Mouse (Mus musculus) brain, embryonic 18.5 days (tissue): ENCODE data around the gene Cma1.
"Not testable (repeated sequence)": the region's sequence is repeated elsewhere in the genome, so short reads cannot be mapped to it uniquely, and the experiment has no call there.

Experiments used
- DNase-seq: peaks from one replicate; pipeline ENCODE4 v3.0.0-alpha.2; 2012; ENCODE audit warnings: low read depth, low spot score

Gene Cma1

GRCm38 (mm10) chr14:55944575-55944974 is at the start of gene Cma1:
TSS of gene Cma1 (minus strand) at chr14:55944675.
- no peak for DNase-seq

DNA sequence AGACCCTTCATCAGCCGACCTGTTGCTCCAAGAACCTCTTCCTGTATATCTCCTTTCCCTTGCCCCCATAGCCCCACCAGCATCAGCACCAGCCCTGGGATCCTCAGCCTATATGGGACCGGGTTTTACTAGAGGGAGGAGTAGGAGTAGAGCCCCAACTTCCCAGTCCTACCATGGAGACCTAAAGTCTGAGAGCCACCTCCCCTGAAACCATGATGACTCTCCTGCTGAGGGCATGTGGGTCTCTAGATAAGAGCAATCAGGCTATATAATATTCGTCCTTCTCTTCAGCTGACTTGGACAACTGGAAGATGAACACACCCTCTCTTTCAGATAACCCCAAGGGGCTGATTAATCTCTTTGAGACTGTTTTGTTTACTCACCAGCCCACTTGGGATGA is 43.0 kb upstream of the Cma1 start:
- DNase-seq = not testable (repeated sequence)

DNA sequence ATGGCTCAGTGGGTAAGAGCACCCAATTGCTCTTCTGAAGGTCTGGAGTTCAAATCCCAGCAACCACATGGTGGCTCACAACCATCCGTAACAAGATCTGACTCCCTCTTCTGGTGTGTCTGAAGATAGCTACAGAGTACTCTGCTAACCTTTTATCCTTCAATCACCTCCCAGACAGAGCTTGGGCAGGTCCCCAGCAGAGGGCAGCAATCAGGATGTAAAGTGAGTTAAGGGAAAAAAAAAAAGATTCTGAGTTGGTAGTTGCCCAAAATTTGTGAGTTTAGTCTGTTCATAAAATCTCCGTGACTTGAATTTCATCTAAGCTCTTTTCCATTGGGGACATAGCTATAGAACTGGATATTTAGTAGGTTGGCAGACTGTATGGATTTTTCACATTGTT is 19.4 kb upstream of the Cma1 start:
- DNase-seq = not testable (repeated sequence)

DNA sequence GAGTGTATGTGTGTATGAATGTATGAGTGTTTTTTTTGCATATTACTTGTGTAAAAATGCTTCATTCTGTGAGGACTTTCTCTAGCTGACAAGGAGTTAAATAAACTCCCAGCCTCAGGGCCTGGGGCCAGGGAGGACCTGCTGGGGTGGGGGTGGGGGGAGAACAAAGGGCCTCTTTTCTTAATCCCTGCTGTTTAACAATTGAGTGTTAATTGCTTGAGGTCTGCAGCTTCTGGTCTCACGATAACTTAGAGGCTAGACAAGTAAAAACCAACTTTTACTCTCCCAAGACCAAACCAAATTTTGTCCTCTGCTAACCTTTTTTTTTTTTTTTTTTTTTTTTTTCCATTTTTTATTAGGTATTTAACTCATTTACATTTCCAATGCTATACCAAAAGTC is 18.8 kb upstream of the Cma1 start:
- DNase-seq = no peak

DNA sequence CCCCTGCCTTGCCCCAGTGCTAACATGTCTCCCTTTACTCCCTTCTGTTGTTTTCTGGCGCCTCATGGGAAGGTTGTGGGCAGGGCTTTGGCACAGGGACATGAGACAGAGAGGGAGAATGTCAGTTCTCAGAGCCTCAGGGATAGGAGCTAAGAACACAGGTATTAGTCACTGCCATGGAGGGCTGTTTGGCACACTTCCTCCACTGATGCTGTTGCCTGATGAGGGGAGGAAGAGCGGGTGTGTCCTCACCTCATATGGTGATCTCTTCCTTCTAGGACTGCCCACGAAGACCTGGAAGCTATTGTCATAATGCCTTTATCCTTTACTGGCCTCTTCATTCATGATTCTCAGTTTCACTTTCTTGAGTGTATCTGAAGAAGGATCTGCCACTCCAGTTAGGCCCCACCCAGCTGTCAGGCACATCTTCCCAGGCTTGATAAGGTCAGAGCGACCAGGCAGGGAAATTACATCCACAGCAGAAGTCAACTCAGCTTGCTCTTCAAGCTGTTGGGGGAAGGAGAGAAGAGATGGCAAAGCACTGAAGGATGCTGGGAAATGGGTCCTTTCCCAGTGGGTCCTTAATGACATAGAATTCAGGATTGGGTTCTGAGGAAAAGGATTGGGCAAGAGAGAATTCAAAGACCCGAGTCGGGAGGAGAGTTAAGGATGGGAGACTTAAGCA is 6.0 kb upstream of the Cma1 start, which contains the start of gene Cma2:
Cma2 (plus strand) TSS at position 635 of the 685 bp plus-strand sequence.
- DNase-seq = no peak

DNA sequence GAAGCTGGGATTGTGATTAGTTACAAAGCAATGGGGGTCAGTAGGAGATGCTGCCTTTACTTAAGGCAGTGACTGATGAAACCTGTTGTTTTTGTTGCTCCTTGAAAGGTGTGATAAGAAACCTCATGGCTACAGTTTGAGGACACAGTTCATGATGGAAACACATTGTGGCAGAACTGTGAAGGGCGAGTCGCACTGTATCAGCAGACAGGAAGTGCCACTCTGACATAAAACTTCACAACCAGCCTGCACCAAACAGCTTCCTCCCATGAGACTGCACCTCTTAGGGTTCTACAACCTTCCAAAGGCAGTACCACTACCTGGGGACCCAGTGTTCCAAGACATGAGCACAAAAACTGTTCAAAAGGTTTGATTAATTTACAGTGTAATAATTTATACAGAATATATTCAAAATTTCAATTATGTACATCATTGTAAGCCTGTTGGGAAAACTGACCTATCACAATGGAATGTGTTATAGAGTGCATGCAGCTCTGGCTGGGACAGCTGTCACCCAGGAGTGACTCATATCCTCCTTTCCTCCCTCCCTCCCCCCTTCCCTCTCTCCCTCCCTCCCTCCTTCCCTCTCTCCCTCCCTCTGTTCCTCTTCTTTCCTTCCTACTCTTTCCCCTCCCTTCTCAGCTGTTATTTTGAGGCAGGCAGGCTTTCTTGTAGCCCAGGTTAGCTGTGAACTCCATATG is 1.9 kb upstream of the Cma1 start:
- DNase-seq = no peak

GRCm38 (mm10) chr14:55943601-55944000 is 874 bp downstream of the Cma1 start:
- DNase-seq = no peak

DNA sequence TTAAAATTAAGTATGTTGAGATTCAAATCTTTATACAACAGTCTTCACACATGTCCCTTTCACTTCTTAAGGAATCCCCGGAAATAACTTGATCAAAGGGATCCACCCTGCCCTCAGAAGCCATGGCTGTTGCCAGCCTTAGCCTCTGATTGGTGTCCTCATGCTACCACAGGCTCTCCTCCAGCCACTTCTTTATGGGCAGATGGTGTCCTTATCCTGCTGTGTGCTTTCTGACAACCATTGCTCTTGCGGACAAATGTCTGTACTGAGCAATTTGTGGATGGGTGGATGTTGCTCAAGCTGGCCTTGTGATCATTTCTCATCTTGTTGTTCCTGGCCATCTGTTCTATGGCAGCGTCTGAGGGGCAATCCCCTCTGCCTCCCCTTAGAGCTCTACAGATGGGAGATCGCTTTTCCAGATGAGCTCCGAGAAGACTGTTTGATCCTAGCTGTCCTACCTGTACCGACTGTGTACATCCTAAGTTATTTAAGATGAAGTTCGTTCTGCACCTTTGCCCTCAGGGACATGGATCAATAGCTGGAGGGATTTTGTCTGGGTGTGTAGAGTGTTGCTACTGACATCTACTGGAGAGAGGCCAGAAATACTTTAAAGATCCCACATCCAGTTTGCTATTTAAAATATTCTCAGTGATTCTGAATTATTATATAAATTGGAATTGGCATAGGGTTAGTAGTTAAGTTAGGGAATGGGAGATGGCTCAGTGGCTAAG is 4.2 kb downstream of the Cma1 start:
- no peak for DNase-seq

GRCm38 (mm10) chr14:55933586-55933985 is 10.9 kb downstream of the Cma1 start:
- DNase-seq = no peak

GRCm38 (mm10) chr14:55929263-55929997 is 15.0 kb downstream of the Cma1 start:
- DNase-seq = no peak

DNA sequence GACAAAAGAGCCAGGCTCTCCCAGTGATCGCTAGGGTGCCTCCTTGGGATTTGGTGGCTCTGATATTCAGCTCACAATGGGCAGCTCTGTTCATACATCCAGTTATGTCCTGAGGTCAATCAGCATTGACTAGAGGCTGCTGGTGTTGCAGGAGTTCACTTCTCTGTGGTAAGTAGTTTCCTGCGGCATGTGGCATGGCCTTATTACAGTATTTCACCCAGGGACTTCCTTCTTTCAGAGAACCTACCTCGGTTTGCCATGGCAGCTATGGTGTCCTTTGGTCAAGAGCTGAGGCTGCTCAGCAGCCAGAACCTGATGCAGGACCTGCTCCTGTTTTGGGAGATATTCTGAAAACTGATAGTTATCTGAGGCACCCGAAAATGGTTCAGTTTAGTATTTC is 17.6 kb downstream of the Cma1 start:
- no peak for DNase-seq

DNA sequence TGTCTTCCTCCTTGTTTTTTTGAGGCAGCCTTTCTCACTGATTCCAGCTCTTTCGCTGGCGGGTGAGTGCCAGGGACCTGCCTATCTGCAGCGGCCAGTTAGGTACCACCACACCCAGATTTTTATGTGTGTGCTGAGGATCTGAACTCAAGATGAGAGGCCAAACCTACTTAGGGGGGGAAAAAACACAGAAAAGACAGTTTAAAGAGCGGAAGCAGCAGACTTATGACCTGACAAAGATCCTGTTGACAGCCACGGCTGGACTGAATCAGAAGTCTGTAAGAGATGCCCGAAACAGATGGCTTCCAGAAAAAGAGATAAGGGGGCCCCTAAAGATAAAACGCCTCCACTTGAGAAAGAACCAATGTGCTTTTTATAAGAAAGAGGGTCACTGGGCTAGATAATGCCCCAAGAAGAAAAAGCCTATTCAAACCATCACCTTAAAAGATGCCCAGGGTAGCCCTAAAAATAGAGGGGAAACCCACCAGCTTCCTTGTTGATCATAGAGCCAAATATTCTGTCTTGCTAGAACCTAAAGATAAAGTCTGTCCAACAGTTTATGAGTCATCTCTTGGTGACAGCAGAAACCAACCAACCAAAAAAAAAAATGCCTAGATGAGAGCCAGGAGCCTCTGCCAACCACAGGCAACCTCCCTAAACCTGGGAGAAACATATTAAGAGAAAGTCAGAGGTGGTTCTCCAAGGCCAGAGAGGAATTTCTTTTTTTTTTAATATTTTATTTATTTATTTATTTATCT is 21.8 kb downstream of the Cma1 start:
- no peak for DNase-seq

- peak; percentile 73 for DNase-seq
These were observed 26.0 kb downstream of the Cma1 start for GRCm38 (mm10) chr14:55918240-55919082.

- no peak for DNase-seq
These were observed 31.1 kb downstream of the Cma1 start for GRCm38 (mm10) chr14:55913406-55913805.

DNA sequence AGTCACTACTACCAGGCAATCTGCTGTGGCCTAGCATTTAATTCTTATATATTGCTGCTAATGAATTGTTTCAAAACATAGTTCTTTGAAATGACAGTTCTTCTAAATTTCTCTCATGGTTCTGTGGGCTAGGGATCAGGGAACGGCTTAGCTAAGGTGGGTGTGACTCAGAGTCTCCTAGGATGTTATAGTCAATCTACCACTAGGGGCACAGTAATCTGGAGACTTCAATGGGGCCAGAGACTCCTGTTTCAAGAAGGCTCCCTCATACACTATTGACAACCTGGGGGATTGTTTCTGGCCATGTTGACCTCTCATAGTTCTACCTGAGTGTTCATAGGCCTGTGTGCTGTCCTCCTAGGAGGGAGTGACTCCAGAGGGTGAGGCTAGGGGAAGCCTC is 39.0 kb downstream of the Cma1 start:
- no peak for DNase-seq

- DNase-seq = no peak
These were observed 44.1 kb downstream of the Cma1 start for GRCm38 (mm10) chr14:55900414-55900755.

DNA sequence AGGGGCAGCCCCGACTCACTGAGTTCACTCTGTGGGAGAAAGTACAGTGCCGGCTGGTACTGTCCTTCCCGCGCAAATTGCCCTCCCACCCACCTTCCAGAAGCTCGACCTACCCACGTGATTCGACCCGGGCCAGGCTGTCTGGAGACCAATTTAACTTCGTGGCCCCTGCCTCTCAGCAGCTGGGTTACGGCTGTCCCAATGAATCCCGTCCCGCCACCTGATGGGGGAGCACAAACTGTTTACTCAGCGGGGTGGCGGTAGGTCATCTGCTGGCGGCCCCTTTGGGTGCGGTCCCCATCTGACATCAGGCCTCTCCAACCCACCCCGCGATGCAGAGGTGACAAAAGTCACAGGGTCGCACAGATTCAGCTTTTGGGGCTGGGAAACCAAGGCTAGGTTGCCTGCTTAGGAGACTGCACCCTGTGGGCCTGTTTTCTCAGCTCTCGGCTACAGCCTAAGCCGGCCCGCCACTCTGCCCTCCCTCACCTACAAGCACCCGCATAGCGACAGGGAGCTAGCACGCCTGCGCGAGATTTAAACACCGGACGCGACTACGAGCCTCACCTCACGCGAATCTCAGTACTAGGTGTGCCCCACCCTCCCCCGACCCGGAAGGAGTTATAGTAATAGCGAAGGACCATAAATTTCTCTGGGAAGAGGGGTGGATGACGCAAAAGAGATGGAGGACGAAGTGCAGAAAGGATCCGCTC is 44.6 kb downstream of the Cma1 start, which contains the start of gene Sdr39u1:
Sdr39u1 (minus strand) TSS at position 593 of the 713 bp plus-strand sequence.
- DNase-seq = peak; percentile 89

DNA sequence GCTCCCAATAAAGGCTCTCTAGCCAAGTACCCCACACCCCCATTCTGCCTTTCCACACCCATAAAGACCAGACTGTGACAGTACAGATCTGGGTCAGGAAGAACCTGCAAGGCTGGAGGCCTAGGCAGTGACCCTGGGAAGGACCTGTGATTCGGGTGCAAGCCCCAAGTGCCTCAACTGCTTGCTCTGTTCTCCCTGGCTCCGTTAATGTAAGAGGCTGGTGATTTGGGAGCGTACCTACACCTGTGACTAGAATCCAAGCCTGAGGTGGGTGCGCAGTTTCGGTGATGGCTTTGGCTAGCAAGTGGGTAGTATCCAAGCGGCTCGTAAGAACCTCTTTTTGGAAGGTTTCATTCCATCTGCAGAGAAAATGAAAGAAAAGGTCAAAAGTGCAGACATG is 45.5 kb downstream of the Cma1 start:
- DNase-seq = no peak

DNA sequence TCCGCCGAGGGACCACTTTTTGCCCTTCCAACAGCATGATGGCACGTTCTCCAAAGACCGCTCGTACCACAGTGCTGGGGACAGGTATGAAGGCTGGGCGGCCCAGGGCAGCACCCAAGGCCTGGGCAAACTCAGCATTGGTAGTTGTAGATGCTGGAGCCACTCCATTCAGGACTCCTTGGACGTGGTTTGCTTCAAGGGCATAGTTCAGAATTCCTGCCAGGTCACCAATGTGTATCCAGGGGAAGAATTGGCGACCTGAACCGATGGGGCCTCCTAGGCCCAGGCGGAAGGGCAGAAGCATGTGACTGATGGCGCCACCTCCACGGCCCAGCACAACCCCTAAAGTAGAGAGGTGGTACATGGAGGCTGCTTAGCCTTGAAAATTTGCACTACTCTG is 46.8 kb downstream of the Cma1 start:
- no peak for DNase-seq
